Mouse (Mus musculus) adrenal gland, postnatal 25 days (tissue): Measurements from ENCODE around the gene Olfr1390. TPM values are rescaled to one million over a fixed set of nuclear protein-coding genes. Genes with fewer than 3 reads are reported as not detected.
"Not testable (repeated sequence)": the region's sequence is repeated elsewhere in the genome, so short reads cannot be mapped to it uniquely, and the experiment has no call there.

ENCODE experiments used
- DNase-seq: peaks from one replicate; pipeline ENCODE4 v3.0.0; 2021; ENCODE audit warnings: mixed read lengths
- long read RNA-seq: library from polyadenylated mRNA; stranded (forward); transcript quantifications from one replicate; pipeline ENCODE4 v2.0.0, GENCODE M21; 2021
- total RNA-seq: library from RNA; stranded (reverse); gene quantifications from 2 replicates; pipeline ENCODE4 v1.2.3, GENCODE M21; 2021

The Olfr1390 gene
- total RNA-seq = not detected in 2 replicates
- long read RNA-seq = 0 reads

GRCm38 (mm10) chr11:49334888-49335287 is at the start of gene Olfr1390:
TSS of gene Olfr1390 (plus strand) at chr11:49335188.
- DNase-seq = no peak

DNA sequence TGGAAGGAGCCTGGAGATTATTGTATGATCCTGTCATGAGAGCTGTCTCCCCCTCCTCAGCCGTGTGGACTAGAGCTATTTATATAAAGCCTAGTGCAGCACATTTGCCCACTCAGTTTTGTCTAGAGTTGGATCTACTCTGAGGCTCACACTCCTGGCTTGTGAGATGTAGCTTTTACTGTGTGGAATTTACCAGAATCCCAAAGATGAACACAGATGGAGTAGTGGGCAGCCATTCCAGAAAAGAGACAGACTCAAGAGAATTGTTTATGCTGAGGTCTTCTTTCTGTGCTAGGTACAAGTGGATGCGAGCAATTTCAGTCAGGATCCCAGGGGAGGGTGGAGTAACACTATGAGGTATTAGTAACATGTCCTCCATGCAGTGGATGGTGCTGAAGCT is 47.7 kb upstream of the Olfr1390 start:
- no peak for DNase-seq

DNA sequence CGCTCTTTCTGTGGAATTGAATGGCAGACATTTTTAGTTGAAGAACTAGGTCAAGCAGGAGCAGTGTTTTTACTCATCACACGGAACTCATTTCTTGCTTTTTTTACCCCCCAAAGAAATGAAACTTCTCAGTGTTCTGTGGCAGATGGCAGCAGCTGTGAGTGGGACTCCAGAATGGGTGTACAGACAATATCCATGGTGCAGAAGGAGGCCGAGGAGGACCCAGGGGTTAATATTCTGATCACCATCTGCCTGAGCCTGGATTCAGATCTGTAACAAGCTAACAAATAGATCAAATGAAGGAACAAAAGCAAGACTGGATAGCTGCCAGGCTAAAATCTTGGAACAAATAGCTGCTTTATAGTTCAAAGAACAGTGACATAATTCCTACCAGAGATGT is 42.2 kb upstream of the Olfr1390 start:
- DNase-seq = no peak

DNA sequence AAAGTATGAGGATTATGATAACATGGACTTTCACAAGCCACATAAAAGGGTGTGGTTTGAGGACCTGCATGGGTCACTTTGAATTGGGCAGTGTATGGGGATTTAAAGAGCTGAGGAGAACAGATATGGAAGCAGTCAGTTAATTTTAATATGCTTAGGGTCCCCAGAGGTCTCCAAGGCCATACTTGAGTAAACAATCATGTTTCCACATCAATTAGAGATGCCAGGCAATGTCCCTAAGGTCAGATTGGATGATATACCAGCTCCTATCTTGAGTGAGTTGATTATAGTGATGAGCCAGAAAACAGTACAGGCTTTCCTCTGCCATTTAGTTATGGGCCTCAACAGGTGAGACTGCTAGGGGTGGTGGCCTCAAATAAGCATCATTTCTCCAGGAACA is 30.5 kb upstream of the Olfr1390 start, which contains the start of gene Olfr10:
TSS of gene Olfr10 (plus strand) at position 301 of the 400 bp plus-strand sequence.
- no peak for DNase-seq

GRCm38 (mm10) chr11:49308547-49308946 is 26.4 kb upstream of the Olfr1390 start:
- DNase-seq = not testable (repeated sequence)

DNA sequence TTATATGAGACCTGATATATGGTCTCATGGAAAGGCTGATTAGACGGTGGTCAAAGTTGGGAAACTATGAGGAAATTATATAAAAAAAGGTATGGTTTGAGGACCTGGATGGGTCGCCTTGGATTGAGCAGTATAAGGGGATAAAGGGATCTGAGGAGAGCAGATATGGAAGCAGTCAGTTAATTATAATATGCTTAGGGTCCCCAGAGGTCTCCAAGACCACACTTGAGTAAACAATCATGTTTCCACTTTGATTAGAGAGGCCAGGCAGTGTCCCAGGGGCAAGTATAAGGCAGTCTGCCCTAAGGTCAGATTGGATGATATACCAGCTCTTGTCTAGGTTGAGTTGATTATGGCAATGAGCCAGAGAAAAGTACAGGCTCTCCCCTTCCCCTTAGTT is 12.5 kb upstream of the Olfr1390 start, which contains the start of gene Olfr1391:
TSS of gene Olfr1391 (plus strand) at position 301 of the 400 bp plus-strand sequence.
- no peak for DNase-seq

DNA sequence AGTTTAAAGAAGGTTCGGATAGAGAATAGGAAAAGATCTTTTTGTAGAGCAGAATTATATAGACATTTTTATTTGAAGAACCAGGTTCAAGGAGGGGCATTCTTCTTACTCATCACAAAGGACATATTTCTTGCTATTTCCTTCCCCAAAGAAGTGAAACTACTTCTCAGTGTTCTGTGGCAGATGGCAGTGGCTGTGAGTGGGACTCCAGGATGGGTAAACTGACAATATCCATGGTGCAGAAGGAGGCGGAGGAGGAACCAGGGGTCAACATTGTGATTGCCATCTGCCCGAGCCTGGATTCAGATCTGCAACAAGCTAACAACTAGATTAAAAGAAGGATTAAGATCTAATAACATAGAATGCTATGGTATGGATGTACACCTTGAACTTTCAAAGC is 8.3 kb upstream of the Olfr1390 start:
- DNase-seq = no peak

- DNase-seq = no peak
Measured at GRCm38 (mm10) chr11:49329686-49330085, 5.3 kb upstream of the Olfr1390 start.

DNA sequence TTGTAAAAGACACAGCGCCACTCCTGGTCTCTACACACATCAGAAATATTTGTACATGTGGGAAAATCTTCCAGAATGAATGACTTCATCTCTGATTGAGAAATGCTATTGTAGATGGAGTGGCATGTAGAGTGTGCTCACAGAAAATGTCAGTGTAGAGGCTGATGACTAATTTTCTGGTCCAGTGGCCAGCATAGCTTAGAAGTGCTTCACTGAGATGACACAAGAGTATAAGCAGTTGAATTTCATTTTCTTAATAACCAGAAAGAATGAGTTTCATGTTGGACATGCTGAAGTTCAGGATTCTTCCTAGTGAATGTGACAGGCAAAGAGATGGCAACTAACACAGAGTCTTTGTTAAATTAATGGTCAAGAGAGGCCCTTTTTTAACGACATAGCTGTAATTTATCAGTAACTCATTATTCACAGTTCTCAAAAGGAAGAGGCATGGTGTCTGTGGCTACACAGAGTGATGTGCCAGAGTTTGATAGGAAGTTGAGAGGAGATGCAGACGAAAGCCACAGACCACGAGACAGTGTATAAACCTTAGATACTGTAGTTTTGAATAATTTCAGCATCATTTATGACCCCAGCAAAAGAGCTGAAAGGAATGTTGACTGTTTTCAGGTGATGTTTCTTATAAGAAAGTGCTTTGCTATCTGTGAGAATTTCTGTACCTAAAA is 2.3 kb downstream of the Olfr1390 start:
- no peak for DNase-seq

GRCm38 (mm10) chr11:49383133-49383532 is 48.1 kb downstream of the Olfr1390 start:
- no peak for DNase-seq

GRCm38 (mm10) chr11:49386118-49386517 is 51.1 kb downstream of the Olfr1390 start:
- DNase-seq = not testable (repeated sequence)

Other genes starting within 250 kb of the Olfr1390 start
- gene Olfr1396, start 220.3 kb upstream of the Olfr1390 start, total RNA-seq = 0.58 and 0.86 TPM in 2 replicates
- gene Olfr1395, start 192.9 kb upstream of the Olfr1390 start, total RNA-seq = not detected in 2 replicates
- gene Olfr1394, start 180.8 kb upstream of the Olfr1390 start, total RNA-seq = not detected in 2 replicates
- gene Btnl9, start 148.0 kb upstream of the Olfr1390 start, total RNA-seq = 23.7 and 26.6 TPM in 2 replicates
- 36.2 and 38.8 TPM in 2 replicates for gene Zfp62, start 131.9 kb upstream of the Olfr1390 start, total RNA-seq
- 94.2 and 116 TPM in 2 replicates for gene Mgat1, start 91.0 kb upstream of the Olfr1390 start, total RNA-seq
- not detected in 2 replicates for gene Olfr1393, start 56.9 kb upstream of the Olfr1390 start, total RNA-seq
- gene Olfr1392, start 49.9 kb upstream of the Olfr1390 start, total RNA-seq = not detected in 2 replicates
- gene Olfr10, start 30.4 kb upstream of the Olfr1390 start, total RNA-seq = not detected in 2 replicates
- gene Olfr1391, start 12.4 kb upstream of the Olfr1390 start, total RNA-seq = not detected in 2 replicates
- not detected in 2 replicates for gene Olfr1389, start 87.9 kb downstream of the Olfr1390 start, total RNA-seq
- gene Olfr1388, start 101.4 kb downstream of the Olfr1390 start, total RNA-seq = 0.09 TPM in 1 of 2 replicates, not detected in the other
- not detected in 2 replicates for gene Olfr1387, start 120.2 kb downstream of the Olfr1390 start, total RNA-seq
- not detected in 2 replicates for gene Olfr1386, start 129.9 kb downstream of the Olfr1390 start, total RNA-seq
- not detected in 2 replicates for gene Olfr1385, start 153.9 kb downstream of the Olfr1390 start, total RNA-seq
- not detected in 2 replicates for gene Olfr1384, start 171.5 kb downstream of the Olfr1390 start, total RNA-seq
- 1.9 TPM in 1 of 2 replicates, not detected in the other for gene Olfr1383, start 184.5 kb downstream of the Olfr1390 start, total RNA-seq
- gene Olfr1382, start 193.1 kb downstream of the Olfr1390 start, total RNA-seq = not detected in 2 replicates
- gene Olfr1381, start 208.3 kb downstream of the Olfr1390 start, total RNA-seq = not detected in 2 replicates
- not detected in 2 replicates for gene Olfr1380, start 221.7 kb downstream of the Olfr1390 start, total RNA-seq